Mouse (Mus musculus) embryonic fibroblast, embryonic 13.5 days (primary cell): ENCODE data around the gene Dcaf8.

Source experiments
- CTCF ChIP-seq: IDR thresholded peaks from 2 replicates; pipeline ENCODE4 v1.5.1; 2011; ENCODE audit warnings: mild to moderate bottlenecking, control low read depth, low read length, moderate library complexity, borderline replicate concordance; ENCODE audit not compliant: insufficient read depth
- POLR2A ChIP-seq: IDR thresholded peaks from 2 replicates; pipeline ENCODE4 v1.6.1; 2011; ENCODE audit warnings: low read depth, mild to moderate bottlenecking, control low read depth, low read length, moderate library complexity

GRCm38 (mm10) chr1:172107777-172108477 lies 40.0 kb upstream of the Dcaf8 start:
- TF ChIP-seq CTCF (no peak), POLR2A (no peak)
